Mouse (Mus musculus) liver, adult 2 months (tissue): ENCODE data around the gene Col12a1. TPM values are rescaled to one million over a fixed set of nuclear protein-coding genes. Genes with fewer than 3 reads are reported as not detected.

ENCODE experiments used
- DNase-seq: peaks from one replicate; pipeline ENCODE4 v3.0.0-alpha.2; 2011; ENCODE audit warnings: low read depth, low spot score; ENCODE audit errors: extremely low read depth
- H3K27ac ChIP-seq: fragments of 200-500 bp; replicated peaks from 2 replicates; pipeline ENCODE4 v1.5.1; 2012; ENCODE audit warnings: low read depth, mild to moderate bottlenecking, control low read depth, inconsistent platforms, low read length; ENCODE audit not compliant: insufficient read depth
- H3K27me3 ChIP-seq: fragments of 200-500 bp; 2 replicates; pipeline ENCODE4 v1.6.1; 2012; ENCODE audit warnings: mild to moderate bottlenecking, moderate library complexity, low read length, inconsistent platforms; ENCODE audit not compliant: control insufficient read depth, insufficient read depth
- H3K36me3 ChIP-seq: fragments of 200-500 bp; 2 replicates; pipeline ENCODE4 v1.6.1; 2012; ENCODE audit warnings: low read length, inconsistent platforms; ENCODE audit not compliant: control insufficient read depth, insufficient read depth
- H3K4me1 ChIP-seq: fragments of 200-500 bp; 2 replicates; pipeline ENCODE4 v1.6.1; 2011; ENCODE audit warnings: low read length; ENCODE audit not compliant: control insufficient read depth, insufficient read depth
- H3K4me3 ChIP-seq: fragments of 200-500 bp; 2 replicates; pipeline ENCODE4 v1.5.1; 2011; ENCODE audit warnings: low read depth, mild to moderate bottlenecking, control low read depth, low read length, moderate library complexity; ENCODE audit not compliant: insufficient read depth
- H3K79me2 ChIP-seq: fragments of 200-500 bp; 2 replicates; pipeline ENCODE4 v1.6.1; 2012; ENCODE audit warnings: inconsistent platforms, mild to moderate bottlenecking, low read length, moderate library complexity; ENCODE audit not compliant: control insufficient read depth, insufficient read depth
- H3K9ac ChIP-seq: fragments of 200-500 bp; 2 replicates; pipeline ENCODE4 v1.6.1; 2012; ENCODE audit warnings: low read depth, mild to moderate bottlenecking, control low read depth, inconsistent platforms, low read length
- CTCF ChIP-seq: fragments of 200-500 bp; IDR thresholded peaks from 2 replicates; pipeline ENCODE4 v1.5.1; 2011; ENCODE audit warnings: low read depth, low read length, control low read depth
- POLR2A ChIP-seq: fragments of 200-500 bp; IDR thresholded peaks from 2 replicates; pipeline ENCODE4 v1.6.1; 2011; ENCODE audit warnings: low read length, control low read depth; ENCODE audit not compliant: insufficient read depth; ENCODE audit errors: extremely low read depth
- WGBS: fragments of 180-500 bp; shearing (Covaris S2); methylation state at CpG from one replicate; pipeline ENCODE4 v1.1.7; 2018; 5-methylcytosine and 5-hydroxymethylcytosine counted together
- polyA plus RNA-seq: library from polyadenylated mRNA; depleted of rRNA; stranded (reverse); fragments of >200 nt; gene quantifications from 2 replicates; pipeline ENCODE4 v1.2.3, GENCODE M21; 2012; rRNA removed
- total RNA-seq: library from RNA; depleted of rRNA; stranded (reverse); fragments of >200 nt; gene quantifications from 2 replicates; pipeline ENCODE4 v1.2.3, GENCODE M21; 2014; rRNA removed

Gene Col12a1
- total RNA-seq (0.60 and 1.0 TPM in 2 replicates), polyA plus RNA-seq (1.7 and 1.8 TPM in 2 replicates)

- WGBS, result 1% methylated on average over 64 of the region's 64 CpGs
Observed at GRCm38 (mm10) chr9:79718481-79719370, at the start of gene Col12a1. Col12a1 (minus strand) TSS chr9:79718831.

GRCm38 (mm10) chr9:79766991-79767545 lies 48.4 kb upstream of the Col12a1 start:
- 70% methylated on average over 5 of the region's 5 CpGs for WGBS
- H3K36me3 ChIP-seq, result peaks cover 22% of the 10 kb centered on the region
- no peak overlapping the region for H3K4me3 ChIP-seq
- H3K27ac ChIP-seq, result no peak overlapping the region
- H3K9ac ChIP-seq, result no peak overlapping the region
- H3K79me2 ChIP-seq, result no peaks in the 10 kb centered on the region; the same call in 1 of the 2 replicates
- no peak for DNase-seq
- no peaks in the 10 kb centered on the region for H3K27me3 ChIP-seq
- no peaks in the 10 kb centered on the region; the same call in 1 of the 2 replicates for H3K4me1 ChIP-seq
- no peak for TF ChIP-seq POLR2A
- TF ChIP-seq CTCF, result no peak

More at GRCm38 (mm10) chr9:79718481-79719370, at the start of gene Col12a1:
- no peak for TF ChIP-seq CTCF
- no peak for TF ChIP-seq POLR2A
- peak within 1 kb of the TSS; percentile 69 for H3K9ac ChIP-seq
- H3K36me3 ChIP-seq, result no peaks in the 10 kb centered on the region
- peak; percentile 43 for DNase-seq
- H3K27me3 ChIP-seq, result no peaks in the 10 kb centered on the region; the same call in 1 of the 2 replicates
- peaks cover 6% of the 10 kb centered on the region for H3K4me1 ChIP-seq
- peak within 1 kb of the TSS; percentile 62 for H3K4me3 ChIP-seq
- no peak within 1 kb of the TSS for H3K27ac ChIP-seq
- no peaks in the 10 kb centered on the region for H3K79me2 ChIP-seq

DNA sequence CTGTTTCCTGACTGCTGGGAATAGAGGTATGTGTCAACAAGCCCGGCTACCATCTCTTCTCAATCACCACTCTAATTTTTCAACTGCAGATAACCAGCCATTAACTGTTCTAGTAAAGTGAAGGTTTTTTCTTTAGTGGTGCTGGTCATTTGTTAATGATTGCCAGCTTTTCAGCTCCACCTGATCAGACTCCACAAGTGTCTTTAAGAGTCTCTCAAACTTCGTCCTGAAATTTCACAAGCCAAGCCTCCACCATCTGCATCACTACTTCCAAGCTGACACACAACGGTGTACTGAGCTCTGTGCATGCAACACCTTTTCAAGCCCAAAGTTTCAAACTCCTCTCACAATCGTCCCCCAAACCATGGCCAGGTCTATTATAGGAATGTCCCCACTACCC lies 46.7 kb upstream of the Col12a1 start:
- H3K36me3 ChIP-seq, result peaks cover 8% of the 10 kb centered on the region
- no peak overlapping the region for H3K27ac ChIP-seq
- TF ChIP-seq CTCF, result no peak
- TF ChIP-seq POLR2A, result no peak
- no peaks in the 10 kb centered on the region for H3K27me3 ChIP-seq
- no peaks in the 10 kb centered on the region; the same call in 1 of the 2 replicates for H3K4me1 ChIP-seq
- 65% methylated on average over 4 of the region's 4 CpGs for WGBS
- no peak overlapping the region for H3K4me3 ChIP-seq
- no peak overlapping the region for H3K9ac ChIP-seq
- DNase-seq, result no peak
- no peaks in the 10 kb centered on the region for H3K79me2 ChIP-seq

DNA sequence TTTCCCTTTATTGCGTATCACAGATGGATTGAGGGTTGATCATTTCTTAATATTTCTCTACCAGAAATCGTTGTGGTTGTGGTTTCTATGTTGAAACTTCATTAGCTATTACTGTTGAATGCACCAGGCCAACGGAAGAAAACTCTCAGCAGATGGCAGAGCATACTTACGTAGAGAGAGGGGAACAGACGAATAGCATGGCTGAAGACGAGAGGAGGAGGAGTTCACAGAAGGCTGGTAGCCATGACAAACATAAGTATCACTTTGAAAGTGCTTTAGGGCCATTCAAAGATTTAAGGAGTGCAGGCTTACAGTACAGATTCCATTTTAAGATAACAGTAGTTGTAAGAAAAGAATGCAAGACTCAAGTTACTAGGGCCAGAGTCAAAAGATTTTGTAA lies 43.9 kb upstream of the Col12a1 start:
- H3K4me3 ChIP-seq, result no peak overlapping the region
- TF ChIP-seq CTCF (no peak), POLR2A (no peak)
- no peak overlapping the region for H3K9ac ChIP-seq
- 44% methylated on average over 6 of the region's 6 CpGs for WGBS
- H3K4me1 ChIP-seq, result peaks cover 8% of the 10 kb centered on the region
- peaks cover 4% of the 10 kb centered on the region; the same call in 1 of the 2 replicates for H3K36me3 ChIP-seq
- H3K27me3 ChIP-seq, result no peaks in the 10 kb centered on the region
- peaks cover 5% of the 10 kb centered on the region; the same call in 1 of the 2 replicates for H3K79me2 ChIP-seq
- no peak for DNase-seq
- H3K27ac ChIP-seq, result 0 out of 2 replicates have a peak overlapping the region, but pooled peaks have one; percentile 5

DNA sequence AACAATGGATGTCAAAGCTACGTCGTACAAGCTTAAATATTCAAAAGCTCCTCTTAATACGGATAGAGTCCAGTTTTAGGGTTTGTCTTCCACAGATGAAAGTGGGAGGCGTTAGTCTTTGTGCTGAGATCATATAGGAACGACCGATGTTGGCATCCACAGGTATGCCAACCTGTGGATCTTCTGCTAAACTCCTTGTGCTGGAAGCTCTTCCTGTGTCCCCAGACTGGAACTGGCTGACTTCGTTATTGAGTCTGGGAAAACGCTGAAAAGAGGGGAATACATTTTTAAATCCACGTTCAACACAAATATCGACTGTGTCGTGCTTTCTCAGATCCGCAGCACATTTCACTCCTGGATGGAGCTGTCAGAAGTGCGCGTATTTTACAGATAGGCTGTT lies 41.4 kb upstream of the Col12a1 start:
- H3K4me1 ChIP-seq, result peaks cover 11% of the 10 kb centered on the region
- H3K4me3 ChIP-seq, result peak overlapping the region; percentile 50
- H3K27me3 ChIP-seq, result no peaks in the 10 kb centered on the region
- H3K9ac ChIP-seq, result peak overlapping the region; percentile 51
- DNase-seq, result no peak
- H3K79me2 ChIP-seq, result peaks cover 5% of the 10 kb centered on the region; the same call in 1 of the 2 replicates
- TF ChIP-seq POLR2A, result no peak
- TF ChIP-seq CTCF, result no peak
- H3K27ac ChIP-seq, result peak overlapping the region; percentile 45
- WGBS, result 2% methylated on average over 14 of the region's 14 CpGs
- H3K36me3 ChIP-seq, result peaks cover 13% of the 10 kb centered on the region
